Mouse (Mus musculus) urinary bladder, postnatal 10 days (tissue): ENCODE data around the gene Nt5c3.
A peak's percentile ranks its signal among the peaks of the same experiment; 100 is the strongest.
"Not testable (repeated sequence)": the region's sequence is repeated elsewhere in the genome, so short reads cannot be mapped to it uniquely, and the experiment has no call there.

Source experiments
- DNase-seq: peaks from one replicate; pipeline ENCODE4 v3.0.0; 2022; ENCODE audit warnings: low spot score

Gene Nt5c3

DNA sequence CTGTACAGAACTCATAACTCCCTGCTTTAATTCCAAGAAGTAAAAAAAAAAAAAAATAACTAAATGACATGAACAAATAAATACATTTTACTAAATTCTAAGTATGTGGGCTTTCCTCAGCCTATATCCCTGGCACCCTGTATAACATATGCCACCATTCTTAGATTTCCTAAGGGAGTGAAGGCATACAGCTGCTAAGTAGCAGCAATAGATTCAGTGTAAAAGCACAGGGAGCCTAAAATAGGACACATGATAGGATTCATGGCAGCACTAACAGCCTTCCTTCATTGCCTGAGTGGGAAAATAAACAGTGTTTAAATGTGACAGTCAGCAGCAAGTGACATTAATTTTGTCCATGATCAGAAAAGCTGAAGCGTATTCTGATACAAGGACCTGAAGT lies 19.4 kb downstream of the Nt5c3 start:
- DNase-seq, result no peak

- no peak for DNase-seq
Observed at GRCm38 (mm10) chr6:56903831-56904230, 19.9 kb downstream of the Nt5c3 start.

GRCm38 (mm10) chr6:56902606-56903520 lies 20.9 kb downstream of the Nt5c3 start:
- DNase-seq, result no peak

DNA sequence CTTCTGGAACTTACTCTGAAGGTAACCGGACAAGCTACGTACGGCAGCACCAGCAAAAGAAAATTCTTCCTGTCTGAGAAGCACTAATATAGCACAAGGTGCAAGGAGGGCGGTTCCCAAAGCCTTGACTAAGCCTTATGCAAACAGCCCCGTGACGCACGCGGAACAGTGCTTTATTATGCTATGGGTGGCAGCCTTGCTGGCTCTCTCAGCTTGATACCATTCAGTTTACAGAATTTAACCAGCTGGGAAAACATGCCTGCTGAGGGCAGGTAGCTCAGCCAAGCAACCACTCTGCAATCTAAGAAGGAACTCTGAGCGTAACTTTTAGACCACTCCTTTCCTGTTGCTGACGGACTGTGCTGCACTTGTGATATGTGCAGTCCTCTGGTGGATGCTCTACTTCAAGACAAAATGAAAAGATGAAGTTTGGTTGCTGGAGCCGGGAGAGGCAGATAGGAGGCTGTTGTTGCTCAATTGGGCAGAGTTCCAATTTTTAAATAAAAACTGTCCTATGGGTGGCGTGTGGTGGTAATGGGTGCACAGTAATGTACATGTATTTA lies 21.8 kb downstream of the Nt5c3 start:
- peak; percentile 26 for DNase-seq

DNA sequence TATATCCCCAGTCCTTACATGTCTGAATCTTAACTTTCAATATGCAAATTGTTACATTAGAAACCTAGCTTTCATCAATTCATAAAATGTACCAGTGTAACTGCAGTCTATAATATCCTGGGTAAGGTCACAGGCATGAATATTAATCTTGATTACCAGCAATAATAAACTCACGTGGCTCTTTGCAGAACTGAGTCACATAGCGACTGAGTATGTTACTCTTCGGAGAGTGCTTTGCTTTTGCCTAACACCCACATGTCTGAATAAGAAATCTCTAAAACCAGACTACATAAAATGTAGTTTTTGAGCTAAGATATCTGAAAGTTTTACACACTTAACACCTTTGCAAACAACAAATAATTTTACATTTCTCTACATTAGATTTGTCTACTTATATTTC lies 22.4 kb downstream of the Nt5c3 start:
- DNase-seq, result no peak

DNA sequence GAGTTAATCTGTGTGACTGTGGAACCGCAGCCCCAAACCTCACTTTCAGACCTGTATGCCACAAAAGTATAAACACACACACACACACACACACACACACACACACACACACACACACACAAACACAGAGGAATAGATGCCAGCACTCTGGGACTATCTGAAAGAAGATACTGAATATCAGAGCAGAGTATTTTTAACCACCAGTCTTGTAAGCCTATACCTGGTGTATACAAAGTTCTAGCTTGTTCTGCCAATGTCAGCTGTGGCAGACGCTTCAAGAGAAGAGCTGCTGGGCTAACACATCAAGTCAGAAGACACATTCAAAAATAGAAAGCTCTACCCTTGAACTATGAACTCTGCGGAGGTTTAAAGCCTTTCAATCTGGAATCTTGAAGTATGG lies 24.1 kb downstream of the Nt5c3 start:
- DNase-seq, result no peak

GRCm38 (mm10) chr6:56890762-56891161 lies 33.0 kb downstream of the Nt5c3 start:
- no peak for DNase-seq

DNA sequence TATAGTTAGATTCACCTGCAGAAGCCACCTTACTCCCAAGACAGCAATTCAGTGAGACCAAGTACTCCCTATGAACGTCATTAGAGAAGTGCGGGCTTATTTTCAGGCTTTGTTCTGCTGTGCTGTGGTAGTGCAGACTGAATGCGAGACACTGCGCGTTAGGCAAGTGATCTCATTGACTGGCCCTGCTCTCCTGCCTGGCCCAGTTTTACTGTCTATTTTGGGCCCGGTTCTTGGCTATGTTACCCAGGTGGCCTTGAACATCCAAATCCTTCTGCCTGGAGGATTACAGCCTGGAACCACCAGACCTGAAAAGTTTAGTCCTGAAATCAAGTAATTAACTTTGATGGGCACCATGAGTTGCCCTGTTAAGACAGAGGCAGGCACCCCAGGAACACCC lies 35.2 kb downstream of the Nt5c3 start:
- no peak for DNase-seq

- no peak for DNase-seq
Observed at GRCm38 (mm10) chr6:56879352-56879955, 44.3 kb downstream of the Nt5c3 start.

- DNase-seq, result no peak
Observed at GRCm38 (mm10) chr6:56877985-56878384, 45.7 kb downstream of the Nt5c3 start.

DNA sequence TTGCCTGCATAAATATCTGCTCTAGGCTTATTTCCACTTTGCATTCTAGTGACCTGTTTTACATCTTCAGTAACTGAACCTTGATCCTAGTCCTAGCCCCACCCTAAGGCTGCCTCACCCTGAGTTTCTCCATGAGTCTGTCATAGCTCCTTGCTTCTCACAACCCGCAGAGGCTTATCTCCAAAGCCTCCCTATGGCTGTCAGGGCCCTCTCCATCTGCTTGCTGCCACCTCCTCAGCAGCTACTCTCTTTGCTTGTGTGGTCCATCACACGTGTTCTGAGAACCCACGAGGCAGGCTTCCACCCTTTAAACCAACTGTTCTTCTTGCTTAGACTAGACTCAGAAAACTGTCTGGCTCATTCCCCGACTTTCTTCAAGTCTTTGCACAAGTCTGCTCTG lies 46.9 kb downstream of the Nt5c3 start:
- no peak for DNase-seq

GRCm38 (mm10) chr6:56870027-56870426 lies 53.7 kb downstream of the Nt5c3 start:
- DNase-seq, result no peak

DNA sequence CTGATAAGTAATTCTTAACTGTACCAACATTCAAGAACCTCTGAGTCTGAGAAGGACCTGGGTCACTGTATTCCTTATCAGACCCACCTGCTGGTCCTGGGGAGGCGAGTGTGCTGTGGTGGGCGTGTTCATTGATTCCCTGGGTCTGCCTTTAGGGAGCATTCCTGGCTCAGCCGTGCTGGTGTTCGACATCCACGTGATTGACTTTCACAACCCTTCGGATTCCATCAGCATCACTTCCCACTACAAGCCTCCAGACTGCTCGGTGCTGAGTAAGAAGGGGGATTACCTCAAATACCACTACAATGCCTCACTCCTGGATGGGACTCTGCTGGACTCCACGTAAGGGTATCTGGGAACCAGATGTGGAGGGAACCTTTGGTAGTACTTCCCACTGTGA lies 55.2 kb downstream of the Nt5c3 start:
- DNase-seq, result no peak

DNA sequence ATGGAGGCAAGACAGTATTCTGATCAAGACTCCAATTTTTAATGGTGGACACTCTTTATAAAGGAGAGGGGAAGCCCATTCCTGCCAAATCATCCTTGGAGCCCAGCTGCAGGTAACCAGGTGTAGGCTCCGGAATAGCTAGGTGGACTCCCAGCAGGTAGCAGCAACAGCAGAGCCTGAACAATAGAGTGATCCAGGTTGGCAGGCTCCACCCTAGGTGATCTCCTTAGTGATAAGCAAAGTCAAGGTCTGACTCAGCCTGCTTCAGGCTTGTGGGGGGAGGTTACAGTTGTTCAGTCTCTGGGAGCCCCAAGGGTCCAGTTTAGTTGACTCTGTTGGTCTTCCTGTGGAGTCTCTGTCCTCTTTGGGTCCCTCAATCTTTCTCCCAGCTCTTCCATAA lies 56.8 kb downstream of the Nt5c3 start:
- DNase-seq, result not testable (repeated sequence)

DNA sequence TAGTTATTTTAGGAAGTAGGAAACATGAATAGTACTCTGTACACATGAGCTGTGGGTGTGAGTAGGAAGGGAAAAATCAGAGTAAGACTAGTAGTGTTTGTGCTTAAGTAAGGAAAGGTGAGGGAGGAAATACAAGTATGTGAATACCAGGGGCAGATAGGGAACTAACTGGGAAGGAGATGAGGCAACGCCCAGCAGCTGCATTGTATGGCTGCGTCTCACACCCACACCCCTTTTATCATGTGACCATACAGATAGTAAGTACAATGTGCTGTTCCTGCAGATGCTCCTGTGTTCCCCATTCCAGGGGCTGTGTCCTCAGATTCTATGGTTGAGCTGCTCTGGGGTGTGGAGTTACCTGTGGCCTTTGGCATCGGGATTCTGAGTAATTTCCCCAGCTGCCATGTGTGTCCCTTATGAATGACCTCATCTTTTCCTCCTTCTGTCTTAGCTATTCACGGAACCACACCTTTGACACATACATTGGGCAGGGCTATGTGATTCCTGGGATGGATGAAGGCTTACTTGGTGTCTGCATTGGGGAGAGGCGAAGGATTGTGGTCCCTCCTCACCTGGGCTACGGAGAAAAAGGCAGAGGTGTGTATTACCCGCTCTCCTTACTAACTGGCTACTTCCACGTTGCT lies 63.4 kb downstream of the Nt5c3 start:
- no peak for DNase-seq

- no peak for DNase-seq
Observed at GRCm38 (mm10) chr6:56856748-56857147, 67.0 kb downstream of the Nt5c3 start.

DNA sequence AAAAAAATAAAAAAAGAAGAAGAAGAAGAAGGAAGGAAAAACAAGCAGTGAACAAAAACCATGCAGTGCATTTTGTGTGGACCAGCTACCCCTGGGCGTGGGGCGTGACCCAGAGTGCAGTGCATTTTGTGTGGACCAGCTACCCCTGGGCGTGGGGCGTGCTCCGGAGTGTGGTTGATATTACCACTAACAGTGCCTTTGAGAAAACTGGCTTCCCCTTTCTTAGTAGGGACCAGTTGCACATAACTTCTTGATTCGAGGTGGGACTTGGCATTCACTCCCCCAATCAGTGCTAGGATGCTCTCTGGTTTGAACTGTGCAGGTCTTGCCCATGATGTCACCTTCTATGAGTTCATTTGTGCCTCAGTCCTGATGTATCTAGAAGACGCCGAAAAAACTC lies 68.9 kb downstream of the Nt5c3 start:
- DNase-seq, result no peak

- DNase-seq, result no peak
Observed at GRCm38 (mm10) chr6:56850315-56850714, 73.4 kb downstream of the Nt5c3 start.

GRCm38 (mm10) chr6:56848974-56849373 lies 74.8 kb downstream of the Nt5c3 start:
- no peak for DNase-seq

GRCm38 (mm10) chr6:56844365-56844764 lies 79.4 kb downstream of the Nt5c3 start:
- no peak for DNase-seq

DNA sequence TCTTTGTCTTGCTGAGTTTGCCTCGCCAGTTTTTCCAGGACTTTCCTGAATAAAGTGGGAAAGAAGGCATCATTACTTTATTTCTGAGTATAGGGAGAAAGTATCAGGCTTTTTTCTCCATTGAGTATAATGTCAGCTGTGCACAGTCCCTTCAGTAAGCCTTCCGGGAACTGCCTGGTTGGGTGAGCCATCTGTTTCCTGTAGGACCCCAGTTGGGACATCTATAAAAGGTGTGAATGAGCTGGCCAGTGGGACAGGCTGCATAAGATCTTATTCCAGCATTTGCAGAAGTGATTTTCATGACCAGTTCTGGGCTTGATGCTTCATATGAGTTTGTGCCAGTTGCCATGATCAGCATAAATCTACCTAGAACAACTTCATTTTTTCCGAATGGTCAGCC lies 80.5 kb downstream of the Nt5c3 start:
- no peak for DNase-seq

DNA sequence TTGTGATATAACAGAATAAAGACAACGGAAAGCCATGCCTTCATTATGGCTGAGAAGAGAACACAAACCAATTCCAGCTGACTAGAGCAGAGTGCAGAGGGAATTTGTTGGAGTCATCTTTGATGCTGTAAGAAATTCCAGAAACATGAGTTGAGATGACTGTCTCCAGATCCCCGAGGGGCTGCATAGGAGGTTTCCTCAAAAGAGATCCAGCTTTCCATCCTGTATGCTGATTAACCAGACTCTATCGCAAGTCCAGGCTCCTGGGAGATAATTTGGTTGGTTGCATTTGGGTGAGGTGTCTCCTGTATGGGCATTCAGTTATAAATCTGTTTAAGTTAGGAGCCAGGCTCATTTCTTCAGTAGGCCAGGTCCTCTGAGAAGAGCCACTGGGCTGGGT lies 86.1 kb downstream of the Nt5c3 start:
- no peak for DNase-seq

DNA sequence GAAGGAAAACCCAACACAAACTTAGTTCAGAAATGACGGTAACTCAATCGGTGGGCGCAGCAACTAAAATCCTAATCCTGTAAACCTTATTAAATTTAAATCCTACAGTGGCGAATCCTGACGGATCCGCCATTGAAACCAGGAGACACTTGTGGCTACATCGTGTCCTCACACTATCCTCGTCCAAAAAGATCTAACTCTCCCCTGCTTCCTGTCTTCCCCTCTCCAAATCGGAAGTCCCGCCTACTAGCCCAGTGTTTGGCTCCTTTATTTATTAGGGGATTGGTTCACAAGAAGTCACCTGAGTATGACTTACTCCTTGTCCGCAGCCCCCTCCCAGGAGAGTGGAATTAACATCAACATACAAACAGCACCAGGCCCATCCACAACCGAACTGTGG lies 86.6 kb downstream of the Nt5c3 start:
- no peak for DNase-seq
